Mouse (Mus musculus): ENCODE measurements around the gene Wrb. TPM values are rescaled to one million over a fixed set of nuclear protein-coding genes. Genes with fewer than 3 reads are reported as not detected.
"Not testable (repeated sequence)": the region's sequence is repeated elsewhere in the genome, so short reads cannot be mapped to it uniquely, and the experiment has no call there.

Gene Wrb
- polyA plus RNA-seq, 1 experiment from 2014 or later, result 121 TPM

- H3K4me2 ChIP-seq (replicated peaks), result peak overlapping the region; percentile 59
- WGBS, result 4% methylated on average over 9 of the region's 9 CpGs
These were observed 16.7 kb upstream of the Wrb start for GRCm38 (mm10) chr16:96128466-96128865.

GRCm38 (mm10) chr16:96144748-96145109 lies 478 bp upstream of the Wrb start:
- H3K4me3 ChIP-seq, result 0 out of 2 replicates have a peak overlapping the region, but pooled peaks have one; percentile 72
- not testable (repeated sequence) for H3K27ac ChIP-seq; H3K27me3 ChIP-seq; H3K36me3 ChIP-seq; H3K9me3 ChIP-seq (replicated peaks); H3K9ac ChIP-seq
- peak; percentile 53 for ATAC-seq (ENCODE audit: low FRiP score)
- H3K4me1 ChIP-seq, result peaks cover 12% of the 10 kb centered on the region
- 0 out of 2 replicates have a peak overlapping the region, but pooled peaks have one; percentile 75 for H3K4me2 ChIP-seq (replicated peaks)
- 31% methylated on average over 6 of the region's 6 CpGs for WGBS

More at GRCm38 (mm10) chr16:96128466-96128865, 16.7 kb upstream of the Wrb start:
- Histone ChIP-seq H3K9ac (peak overlapping the region; percentile 76), H3K36me3 (peaks cover 22% of the 10 kb centered on the region), H3K9me3 (replicated peaks) (no peaks in the 10 kb centered on the region), H3K4me3 (peak overlapping the region; percentile 91), H3K27me3 (no peaks in the 10 kb centered on the region), H3K4me1 (peaks cover 24% of the 10 kb centered on the region), H3K27ac (peak overlapping the region; percentile 99)
- ATAC-seq (ENCODE audit: low FRiP score), result no peak

GRCm38 (mm10) chr16:96145814-96146213 lies 607 bp downstream of the Wrb start:
- H3K4me2 ChIP-seq (replicated peaks), result peak overlapping the region; percentile 75
- H3K9me3 ChIP-seq (replicated peaks), result no peaks in the 10 kb centered on the region
- ATAC-seq (ENCODE audit: low FRiP score), result no peak; the same call in 1 of the 2 replicates
- H3K9ac ChIP-seq, result peak overlapping the region; percentile 71
- 0% methylated on average over 5 of the region's 5 CpGs for WGBS
- peaks cover 12% of the 10 kb centered on the region for H3K4me1 ChIP-seq
- H3K4me3 ChIP-seq, result peak overlapping the region; percentile 72
- peaks cover 4% of the 10 kb centered on the region; the same call in 1 of the 2 replicates for H3K27me3 ChIP-seq
- H3K36me3 ChIP-seq, result no peaks in the 10 kb centered on the region
- H3K27ac ChIP-seq, result peak overlapping the region; percentile 58

- H3K27ac ChIP-seq, result no peak overlapping the region
- no peak overlapping the region for H3K9ac ChIP-seq
- WGBS, result 80% methylated on average over 6 of the region's 6 CpGs
- no peaks in the 10 kb centered on the region for H3K9me3 ChIP-seq (replicated peaks)
- no peak overlapping the region for H3K4me2 ChIP-seq (replicated peaks)
- no peak overlapping the region for H3K4me3 ChIP-seq
- H3K36me3 ChIP-seq, result peaks cover 15% of the 10 kb centered on the region
- H3K4me1 ChIP-seq, result peaks cover 16% of the 10 kb centered on the region
- H3K27me3 ChIP-seq, result peaks cover 1% of the 10 kb centered on the region; the same call in 1 of the 2 replicates
- ATAC-seq (ENCODE audit: low FRiP score), result no peak
These were observed 3.6 kb downstream of the Wrb start for GRCm38 (mm10) chr16:96148834-96149233.

GRCm38 (mm10) chr16:96149311-96149710 lies 4.1 kb downstream of the Wrb start:
- Histone ChIP-seq H3K4me2 (replicated peaks) (no peak overlapping the region), H3K4me3 (no peak overlapping the region), H3K9me3 (replicated peaks) (no peaks in the 10 kb centered on the region), H3K9ac (no peak overlapping the region), H3K4me1 (peaks cover 16% of the 10 kb centered on the region), H3K36me3 (peaks cover 20% of the 10 kb centered on the region), H3K27me3 (no peaks in the 10 kb centered on the region), H3K27ac (no peak overlapping the region)
- WGBS, result 76% methylated on average over 9 of the region's 9 CpGs
- ATAC-seq (ENCODE audit: low FRiP score), result no peak

GRCm38 (mm10) chr16:96150995-96151394 lies 5.8 kb downstream of the Wrb start:
- H3K36me3 ChIP-seq, result peaks cover 24% of the 10 kb centered on the region
- no peak overlapping the region for H3K4me3 ChIP-seq
- ATAC-seq (ENCODE audit: low FRiP score), result no peak
- H3K9ac ChIP-seq, result no peak overlapping the region
- no peak overlapping the region for H3K27ac ChIP-seq
- no peaks in the 10 kb centered on the region for H3K9me3 ChIP-seq (replicated peaks)
- no peaks in the 10 kb centered on the region for H3K27me3 ChIP-seq
- peaks cover 12% of the 10 kb centered on the region for H3K4me1 ChIP-seq
- WGBS, result 74% methylated on average over 4 of the region's 4 CpGs
- H3K4me2 ChIP-seq (replicated peaks), result no peak overlapping the region

GRCm38 (mm10) chr16:96151551-96151950 lies 6.3 kb downstream of the Wrb start:
- Histone ChIP-seq H3K36me3 (peaks cover 26% of the 10 kb centered on the region), H3K27ac (no peak overlapping the region), H3K4me3 (no peak overlapping the region), H3K4me1 (peaks cover 7% of the 10 kb centered on the region), H3K9me3 (replicated peaks) (no peaks in the 10 kb centered on the region), H3K9ac (no peak overlapping the region), H3K4me2 (replicated peaks) (no peak overlapping the region), H3K27me3 (no peaks in the 10 kb centered on the region)
- WGBS, result 25% methylated on average over 9 of the region's 9 CpGs
- peak; percentile 26; the same call in 1 of the 2 replicates for ATAC-seq (ENCODE audit: low FRiP score)

- 94% methylated on average over 2 of the region's 2 CpGs for WGBS
- no peak for ATAC-seq (ENCODE audit: low FRiP score)
These were observed 9.3 kb downstream of the Wrb start for GRCm38 (mm10) chr16:96154476-96154875.

GRCm38 (mm10) chr16:96156019-96156418 lies 10.8 kb downstream of the Wrb start:
- no peak for ATAC-seq (ENCODE audit: low FRiP score)
- H3K27me3 ChIP-seq, result no peaks in the 10 kb centered on the region
- no peak overlapping the region for H3K27ac ChIP-seq
- no peak overlapping the region for H3K4me3 ChIP-seq
- WGBS, result 92% methylated on average over 8 of the region's 8 CpGs
- no peaks in the 10 kb centered on the region for H3K9me3 ChIP-seq (replicated peaks)
- no peak overlapping the region for H3K9ac ChIP-seq
- peaks cover 22% of the 10 kb centered on the region for H3K4me1 ChIP-seq
- peaks cover 37% of the 10 kb centered on the region for H3K36me3 ChIP-seq
- H3K4me2 ChIP-seq (replicated peaks), result no peak overlapping the region

More at GRCm38 (mm10) chr16:96154476-96154875, 9.3 kb downstream of the Wrb start:
- H3K27me3 ChIP-seq, result no peaks in the 10 kb centered on the region
- H3K27ac ChIP-seq, result no peak overlapping the region
- H3K9me3 ChIP-seq (replicated peaks), result no peaks in the 10 kb centered on the region
- no peak overlapping the region for H3K4me3 ChIP-seq
- no peak overlapping the region for H3K4me2 ChIP-seq (replicated peaks)
- peaks cover 37% of the 10 kb centered on the region for H3K36me3 ChIP-seq
- H3K4me1 ChIP-seq, result peaks cover 16% of the 10 kb centered on the region
- H3K9ac ChIP-seq, result no peak overlapping the region

- H3K27me3 ChIP-seq, result no peaks in the 10 kb centered on the region
- no peak overlapping the region for H3K4me3 ChIP-seq
- H3K36me3 ChIP-seq, result peaks cover 37% of the 10 kb centered on the region
- H3K4me1 ChIP-seq, result peaks cover 18% of the 10 kb centered on the region
- no peak overlapping the region for H3K9ac ChIP-seq
- H3K4me2 ChIP-seq (replicated peaks), result no peak overlapping the region
- H3K9me3 ChIP-seq (replicated peaks), result no peaks in the 10 kb centered on the region
- H3K27ac ChIP-seq, result no peak overlapping the region
- WGBS, result 90% methylated on average over 11 of the region's 11 CpGs
- ATAC-seq (ENCODE audit: low FRiP score), result no peak
These were observed 12.0 kb downstream of the Wrb start for GRCm38 (mm10) chr16:96157171-96157570.

- peaks cover 18% of the 10 kb centered on the region for H3K4me1 ChIP-seq
- H3K9me3 ChIP-seq (replicated peaks), result no peaks in the 10 kb centered on the region
- peak overlapping the region; percentile 84 for H3K9ac ChIP-seq
- H3K4me3 ChIP-seq, result peak overlapping the region; percentile 56
- peaks cover 24% of the 10 kb centered on the region for H3K36me3 ChIP-seq
- peak overlapping the region; percentile 99 for H3K4me2 ChIP-seq (replicated peaks)
- WGBS, result 66% methylated on average over 12 of the region's 12 CpGs
- no peaks in the 10 kb centered on the region for H3K27me3 ChIP-seq
- H3K27ac ChIP-seq, result no peak overlapping the region
- ATAC-seq (ENCODE audit: low FRiP score), result 0 out of 2 replicates have a peak, but pooled peaks have one; percentile 24
These were observed 13.4 kb downstream of the Wrb start for GRCm38 (mm10) chr16:96158511-96159080.

- peak overlapping the region; percentile 99 for H3K4me2 ChIP-seq (replicated peaks)
- H3K4me3 ChIP-seq, result peak overlapping the region; percentile 56
- no peaks in the 10 kb centered on the region for H3K9me3 ChIP-seq (replicated peaks)
- H3K4me1 ChIP-seq, result peaks cover 18% of the 10 kb centered on the region
- ATAC-seq (ENCODE audit: low FRiP score), result peak; percentile 90
- under 1% methylated on average over 58 of the region's 67 CpGs for WGBS
- H3K27ac ChIP-seq, result peak overlapping the region; percentile 81
- H3K9ac ChIP-seq, result peak overlapping the region; percentile 84
- H3K27me3 ChIP-seq, result no peaks in the 10 kb centered on the region
- H3K36me3 ChIP-seq, result peaks cover 18% of the 10 kb centered on the region
These were observed 14.0 kb downstream of the Wrb start for GRCm38 (mm10) chr16:96159091-96159731.

Measured in hindbrain, embryonic 12.5 days (tissue).